Mouse (Mus musculus) adrenal gland, postnatal 10 days (tissue): Measurements from ENCODE around the gene Dync1h1. TPM values are rescaled to one million over a fixed set of nuclear protein-coding genes. Genes with fewer than 3 reads are reported as not detected.

Experiments
- microRNA-seq: library from miRNA; unstranded; fragments of <30 nt; microRNA quantifications from one replicate; pipeline ENCODE4 v1.2.0, GENCODE M21; 2021
- total RNA-seq, 2 experiments: library from RNA; stranded (reverse); gene quantifications; 2 replicates each; pipeline ENCODE4 v1.2.3; 2021

Dync1h1 gene
- total RNA-seq, 2 experiments from 2014 or later = 90.0 to 134 TPM

Small RNA genes within 50 kb of the gene (microRNA-seq; reads per million reads assigned to microRNA genes)
- not detected for gene Gm27299

Other genes with a start within 250 kb of the Dync1h1 start
- 100 to 1,000 TPM; 108 to 121 TPM for gene Ppp2r5c, start 154.3 kb upstream of the Dync1h1 start, total RNA-seq
- gene 1700001K19Rik, start 81.2 kb downstream of the Dync1h1 start, total RNA-seq = not detected
- 100 to 1,000 TPM; 271 to 276 TPM for gene Hsp90aa1, start 101.3 kb downstream of the Dync1h1 start, total RNA-seq
- 10 to 100 TPM; 37.2 to 45.6 TPM for gene Wdr20, start 136.5 kb downstream of the Dync1h1 start, total RNA-seq
- 1 to 10 TPM; 1.4 to 1.6 TPM for gene Mok, start 239.5 kb downstream of the Dync1h1 start, total RNA-seq
- gene Zfp839, start 248.8 kb downstream of the Dync1h1 start, total RNA-seq = 10 to 100 TPM; 11.4 to 15.4 TPM